In the genomic region with DNA sequence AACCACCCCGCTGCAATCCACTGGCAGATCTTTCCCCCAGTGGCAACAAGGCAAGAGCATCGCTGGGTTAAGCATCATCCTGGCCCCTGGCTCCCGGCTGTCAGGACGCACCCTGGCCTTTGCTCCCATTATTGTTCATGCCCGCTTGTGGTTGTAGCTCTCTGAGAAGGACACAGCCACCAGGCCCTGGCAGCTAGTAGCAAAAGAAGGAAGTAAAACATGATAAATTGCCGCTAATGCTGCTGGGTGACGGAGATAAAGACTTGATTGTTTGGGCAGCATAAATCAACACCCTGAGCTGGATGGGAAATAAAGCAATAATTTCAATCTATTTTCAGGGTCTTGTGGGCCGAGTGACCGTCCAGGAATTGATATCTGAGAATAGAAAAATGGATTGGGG, we compare ENCODE assay signal across 11 mouse cellular contexts.
DNase-seq lines count a peak whose midpoint lies in the region; ATAC-seq and TF ChIP-seq lines count a peak whose summit lies in the region.
"Had no signal": no experiment of that assay in that cellular context is flagged by ENCODE, and none has a peak within 500 bp of the region (broad histone marks: within the 10 kb centered on the region; RNA-seq: fewer than 3 reads in every experiment).

No protein-coding gene starts in this region.

- H3K4me2 ChIP-seq in hindbrain, embryonic 11.5 days (replicated peaks; ENCODE audit: low read depth, low read length), result no peak overlapping the region
- no peak overlapping the region for H3K4me2 ChIP-seq in hindbrain, embryonic 12.5 days (replicated peaks)
- H3K4me2 ChIP-seq in neural tube, embryonic 13.5 days, result no peak overlapping the region
- H3K4me2 ChIP-seq in stomach, postnatal 0 days (replicated peaks; ENCODE audit: low read depth), result no peak overlapping the region

- no peak for TF ChIP-seq EP300 in stomach, postnatal 0 days (optimal IDR thresholded peaks at IDR 0.05)

- ATAC-seq in hindbrain, embryonic 11.5 days (ENCODE audit: low FRiP score), result no peak
- no peak for ATAC-seq in hindbrain, embryonic 12.5 days (ENCODE audit: low FRiP score)
- no peak for ATAC-seq in neural tube, embryonic 13.5 days (ENCODE audit: low read depth)
- ATAC-seq in stomach, postnatal 0 days (ENCODE audit: low FRiP score, low TSS enrichment), result peak; percentile 56
- ATAC-seq: liver, postnatal 0 days had no signal

- H3K27ac ChIP-seq in hindbrain, embryonic 11.5 days (ENCODE audit: low read depth, low read length), result 0 out of 2 replicates have a peak overlapping the region, but pooled peaks have one; percentile 4
- no peak overlapping the region for H3K27ac ChIP-seq in hindbrain, embryonic 12.5 days
- H3K27ac ChIP-seq in neural tube, embryonic 13.5 days (replicated peaks), result peak overlapping the region; percentile 46
- H3K27ac ChIP-seq in stomach, postnatal 0 days (replicated peaks), result peak overlapping the region; percentile 63

- H3K9me3 ChIP-seq in hindbrain, embryonic 11.5 days (ENCODE audit: control insufficient read depth, low read length), result no peaks in the 10 kb centered on the region
- H3K9me3 ChIP-seq in hindbrain, embryonic 12.5 days (replicated peaks), result no peaks in the 10 kb centered on the region
- no peaks in the 10 kb centered on the region for H3K9me3 ChIP-seq in neural tube, embryonic 13.5 days
- H3K9me3 ChIP-seq in stomach, postnatal 0 days (ENCODE audit: control insufficient read depth, low read length), result no peaks in the 10 kb centered on the region

- TF ChIP-seq CTCF in stomach, postnatal 0 days (IDR thresholded peaks at IDR 0.05; ENCODE audit: low read depth), result no peak

- no peaks in the 10 kb centered on the region; the same call in 1 of the 2 replicates for H3K27me3 ChIP-seq in hindbrain, embryonic 11.5 days (ENCODE audit: control insufficient read depth, insufficient read depth, low read length)
- H3K27me3 ChIP-seq in hindbrain, embryonic 12.5 days, result no peaks in the 10 kb centered on the region
- no peaks in the 10 kb centered on the region for H3K27me3 ChIP-seq in neural tube, embryonic 13.5 days
- no peaks in the 10 kb centered on the region for H3K27me3 ChIP-seq in stomach, postnatal 0 days (ENCODE audit: control insufficient read depth, insufficient read depth, low read length)

- no peaks in the 10 kb centered on the region for H3K36me3 ChIP-seq in hindbrain, embryonic 11.5 days (ENCODE audit: control insufficient read depth, insufficient read depth, low read length)
- H3K36me3 ChIP-seq in hindbrain, embryonic 12.5 days, result no peaks in the 10 kb centered on the region
- H3K36me3 ChIP-seq in neural tube, embryonic 13.5 days, result no peaks in the 10 kb centered on the region
- H3K36me3 ChIP-seq in stomach, postnatal 0 days (ENCODE audit: control insufficient read depth, insufficient read depth, low read length), result no peaks in the 10 kb centered on the region

- H3K4me3 ChIP-seq in hindbrain, embryonic 11.5 days (ENCODE audit: low read depth, low read length), result no peak overlapping the region
- no peak overlapping the region for H3K4me3 ChIP-seq in hindbrain, embryonic 12.5 days
- no peak overlapping the region for H3K4me3 ChIP-seq in neural tube, embryonic 13.5 days
- H3K4me3 ChIP-seq in stomach, postnatal 0 days (ENCODE audit: low read depth, low read length), result no peak overlapping the region

- no peak overlapping the region for H3K9ac ChIP-seq in hindbrain, embryonic 11.5 days (ENCODE audit: low read depth, low read length)
- no peak overlapping the region for H3K9ac ChIP-seq in hindbrain, embryonic 12.5 days
- no peak overlapping the region for H3K9ac ChIP-seq in neural tube, embryonic 13.5 days
- H3K9ac ChIP-seq in stomach, postnatal 0 days (ENCODE audit: low read length), result no peak overlapping the region
- H3K9ac ChIP-seq: liver, postnatal 0 days had no signal

- 59% methylated on average over 9 of the region's 9 CpGs for WGBS in hindbrain, embryonic 11.5 days
- 52% methylated on average over 9 of the region's 9 CpGs for WGBS in hindbrain, embryonic 12.5 days
- 30% methylated on average over 9 of the region's 9 CpGs for WGBS in neural tube, embryonic 13.5 days
- 43% methylated on average over 9 of the region's 9 CpGs for WGBS in stomach, postnatal 0 days

- no peak for DNase-seq in hindbrain, embryonic 11.5 days (ENCODE audit: low spot score)
- no peak for DNase-seq in neural tube, embryonic 10.5 days (ENCODE audit: extremely low spot score, low spot score)
- DNase-seq in kidney, postnatal 10 days, result peak; percentile 31
- DNase-seq in stomach, postnatal 0 days (ENCODE audit: low spot score), result peak; percentile 71
- DNase-seq in frontal cortex, postnatal 14 days (ENCODE audit: low spot score in 2 of 2), result no peak
- DNase-seq in gastrocnemius, postnatal 25 days, result no peak
- DNase-seq: heart, adult 11 months; left cerebral cortex, postnatal 4 days; liver, postnatal 0 days had no signal

- peaks cover under 1% of the 10 kb centered on the region; the same call in 1 of the 2 replicates for H3K4me1 ChIP-seq in hindbrain, embryonic 11.5 days (replicated peaks; ENCODE audit: control insufficient read depth, insufficient read depth, low read length)
- H3K4me1 ChIP-seq in hindbrain, embryonic 12.5 days, result peaks cover 29% of the 10 kb centered on the region
- peaks cover 57% of the 10 kb centered on the region for H3K4me1 ChIP-seq in neural tube, embryonic 13.5 days (replicated peaks)
- 0 out of 2 replicates have a peak, but pooled peaks cover 1% of the 10 kb centered on the region for H3K4me1 ChIP-seq in stomach, postnatal 0 days (replicated peaks; ENCODE audit: control insufficient read depth, insufficient read depth)

Comparison
In these comparisons a context has a peak if more than half of its experiments do, and no peak if none do; other contexts are left out.
1. DNase-seq: peak in kidney, postnatal 10 days (single experiment) and stomach, postnatal 0 days (single experiment); none in hindbrain, embryonic 11.5 days (single experiment), neural tube, embryonic 10.5 days (single experiment), frontal cortex, postnatal 14 days (0 of 2) and gastrocnemius, postnatal 25 days (single experiment).